In genomic region chr2:155956134-155957059, GRCm38 (mm10) we compare ENCODE assay signal across 8 mouse cellular contexts. TPM values are rescaled to one million over a fixed set of nuclear protein-coding genes. Genes with fewer than 3 reads are reported as not detected.
DNase-seq lines count a peak whose midpoint lies in the region; ATAC-seq lines count a peak whose summit lies in the region.

Cep250 (plus strand) TSS chr2:155956458.

- peak; percentile 92 for DNase-seq in adipocyte (ENCODE audit: low spot score)
- DNase-seq in embryo, embryonic 10 days (ENCODE audit: low spot score): peak; percentile 94
- DNase-seq in gastrocnemius, postnatal 14 days: peak; percentile 94
- DNase-seq in left cerebral cortex, postnatal 10 days (ENCODE audit: extremely low spot score in 1 of 2, low spot score in 2 of 2): peak; percentile 80 to 95
- peak; percentile 88 for DNase-seq in right cerebral cortex, postnatal 25 days
- DNase-seq in urinary bladder, postnatal 4 days (ENCODE audit: low spot score in 2 of 2): peak; percentile 90 to 91

- peak; percentile 93 for ATAC-seq in inflammation-experienced regulatory T-cells, adult 6 months
- peak; percentile 94 for ATAC-seq in megakaryocyte-erythroid progenitor cell, adult 5-6 weeks (replicated peaks; ENCODE audit: low FRiP score, low TSS enrichment, poor library complexity, severe bottlenecking)

- intact Hi-C loops in gastrocnemius, postnatal 14 days (cut with DNase I; ENCODE audit: low total_unique reads): no loop called here
- intact Hi-C loops in left cerebral cortex, postnatal 10 days (cut with DNase I): no loop called here

RNA-seq across cellular contexts. Expression of gene Cep250, which starts in this region (rescaled TPM):
- 1 to 10 TPM; 5.5 to 5.6 TPM for total RNA-seq in gastrocnemius, postnatal 14 days (2021)
- 10 to 100 TPM; 30.4 to 48.2 (median 47.9) TPM for polyA plus RNA-seq in inflammation-experienced regulatory T-cells, adult 6 months (2017; shearing (Covaris generic))
- total RNA-seq in left cerebral cortex, postnatal 10 days (2021): 10 to 100 TPM; 16.2 to 17.5 TPM
- 22.0 and 26.1 TPM in 2 replicates for total RNA-seq in megakaryocyte-erythroid progenitor cell, adult 5-6 weeks (2014; fragmentation: Nextera tagmentation)
- 23.9 and 27.9 TPM in 2 replicates for total RNA-seq in megakaryocyte-erythroid progenitor cell, adult 5-6 weeks (2017)

Comparison
In these comparisons a context has a peak if more than half of its experiments do, and no peak if none do; other contexts are left out.
1. Peak in every context shown above with its lines: DNase-seq and ATAC-seq.